Mouse (Mus musculus) kidney, embryonic 15.5 days (tissue): Measurements from ENCODE around the gene Irak4. TPM values are rescaled to one million over a fixed set of nuclear protein-coding genes. Genes with fewer than 3 reads are reported as not detected.

ENCODE experiments used
- polyA plus RNA-seq: library from polyadenylated mRNA; unstranded; fragments of >200 nt; fragmentation: Nextera tagmentation; extraction: Ambion mirVana; gene quantifications from 2 replicates; pipeline ENCODE4 v1.2.1, GENCODE M21; 2015

Gene Irak4
- polyA plus RNA-seq, 1 experiment from 2014 or later: 11.3 TPM

Other genes with a start within 250 kb of the Irak4 start
- gene Adamts20, start 78.2 kb upstream of the Irak4 start, polyA plus RNA-seq: 2.1 and 3.6 TPM in 2 replicates
- gene Pus7l, start 96 bp upstream of the Irak4 start, polyA plus RNA-seq: 8.7 and 10.0 TPM in 2 replicates
- gene Twf1, start 46.2 kb downstream of the Irak4 start, polyA plus RNA-seq: 88.9 and 90.3 TPM in 2 replicates
- gene Tmem117, start 85.6 kb downstream of the Irak4 start, polyA plus RNA-seq: 8.7 and 8.8 TPM in 2 replicates